Mouse (Mus musculus): ENCODE data around the gene Mzf1.
A peak's percentile ranks its signal among the peaks of the same experiment; 100 is the strongest.

Gene Mzf1

DNA sequence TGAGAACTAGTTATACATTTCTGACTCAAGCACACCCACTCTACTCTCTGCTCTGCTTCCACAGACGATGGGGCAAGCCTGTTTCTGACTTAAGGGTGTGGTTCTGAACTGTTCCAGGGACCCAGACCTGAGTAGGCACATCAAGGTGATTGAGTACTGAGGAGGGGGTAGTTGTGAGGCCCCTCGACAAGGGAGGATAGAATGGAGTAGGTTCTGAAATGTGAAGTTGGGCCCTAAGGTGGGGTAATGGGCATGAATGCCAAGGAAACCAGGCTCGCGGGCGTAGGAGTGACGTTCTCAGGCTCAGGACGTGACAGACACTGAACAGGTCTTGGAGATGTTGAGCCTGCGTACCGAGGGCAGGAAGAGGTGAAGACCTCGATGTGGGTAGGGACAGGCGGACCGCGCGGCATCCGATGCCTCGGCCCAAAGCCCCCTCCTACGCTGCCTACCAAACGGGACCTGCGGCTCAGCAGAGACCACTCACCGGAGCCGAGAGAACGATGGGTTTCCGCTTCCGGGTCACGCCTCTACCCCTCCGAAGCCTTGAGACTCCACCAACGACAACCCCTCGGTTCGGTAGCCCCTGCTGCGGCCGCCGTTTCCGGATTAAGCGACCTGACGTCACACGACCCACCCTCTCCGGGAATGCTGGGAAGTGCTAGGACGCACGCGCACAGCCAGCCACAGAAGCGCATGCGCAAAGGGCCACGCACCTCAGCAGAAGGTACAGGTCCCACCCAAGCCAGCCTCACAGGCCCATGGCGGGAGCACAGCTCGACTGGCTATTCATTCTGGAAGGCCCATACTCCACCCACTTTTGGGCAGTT lies 20.2 kb downstream of the Mzf1 start, which contains the start of gene Chmp2a:
TSS of gene Chmp2a (minus strand) at position 660 of the 830 bp plus-strand sequence.
- DNase-seq: peak; percentile 97 to 98

GRCm38 (mm10) chr7:13033451-13034147 lies 21.0 kb downstream of the Mzf1 start:
- DNase-seq: no peak

- DNase-seq: no peak
Observed at GRCm38 (mm10) chr7:13032541-13032940, 22.0 kb downstream of the Mzf1 start.

DNA sequence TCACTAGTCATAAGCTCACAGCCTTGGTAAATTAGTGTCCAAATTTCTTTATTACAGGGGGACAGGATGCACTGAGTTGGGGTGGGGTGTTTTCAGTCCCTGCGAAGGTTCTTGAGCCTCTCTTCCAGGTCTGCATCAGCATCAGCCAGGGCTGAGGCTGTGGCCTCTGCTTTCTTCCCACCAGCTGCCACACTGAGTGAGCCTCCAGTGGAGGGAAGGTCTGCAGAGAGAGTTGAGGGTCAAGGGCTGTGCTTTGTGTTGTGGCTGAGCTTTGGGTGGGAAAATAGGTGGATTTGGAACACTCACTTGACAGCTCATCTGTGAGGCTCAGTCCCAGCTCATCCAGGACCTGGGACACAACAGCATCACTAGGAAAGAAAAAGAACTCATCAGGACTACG lies 22.6 kb downstream of the Mzf1 start:
- DNase-seq: no peak

GRCm38 (mm10) chr7:13031069-13031468 lies 23.5 kb downstream of the Mzf1 start:
- no peak for DNase-seq

- no peak for DNase-seq
Observed at GRCm38 (mm10) chr7:13028986-13029385, 25.6 kb downstream of the Mzf1 start.

GRCm38 (mm10) chr7:13025511-13026112 lies 29.0 kb downstream of the Mzf1 start:
- no peak for DNase-seq

GRCm38 (mm10) chr7:13024805-13025204 lies 29.8 kb downstream of the Mzf1 start:
- peak; percentile 71 to 74 for DNase-seq

DNA sequence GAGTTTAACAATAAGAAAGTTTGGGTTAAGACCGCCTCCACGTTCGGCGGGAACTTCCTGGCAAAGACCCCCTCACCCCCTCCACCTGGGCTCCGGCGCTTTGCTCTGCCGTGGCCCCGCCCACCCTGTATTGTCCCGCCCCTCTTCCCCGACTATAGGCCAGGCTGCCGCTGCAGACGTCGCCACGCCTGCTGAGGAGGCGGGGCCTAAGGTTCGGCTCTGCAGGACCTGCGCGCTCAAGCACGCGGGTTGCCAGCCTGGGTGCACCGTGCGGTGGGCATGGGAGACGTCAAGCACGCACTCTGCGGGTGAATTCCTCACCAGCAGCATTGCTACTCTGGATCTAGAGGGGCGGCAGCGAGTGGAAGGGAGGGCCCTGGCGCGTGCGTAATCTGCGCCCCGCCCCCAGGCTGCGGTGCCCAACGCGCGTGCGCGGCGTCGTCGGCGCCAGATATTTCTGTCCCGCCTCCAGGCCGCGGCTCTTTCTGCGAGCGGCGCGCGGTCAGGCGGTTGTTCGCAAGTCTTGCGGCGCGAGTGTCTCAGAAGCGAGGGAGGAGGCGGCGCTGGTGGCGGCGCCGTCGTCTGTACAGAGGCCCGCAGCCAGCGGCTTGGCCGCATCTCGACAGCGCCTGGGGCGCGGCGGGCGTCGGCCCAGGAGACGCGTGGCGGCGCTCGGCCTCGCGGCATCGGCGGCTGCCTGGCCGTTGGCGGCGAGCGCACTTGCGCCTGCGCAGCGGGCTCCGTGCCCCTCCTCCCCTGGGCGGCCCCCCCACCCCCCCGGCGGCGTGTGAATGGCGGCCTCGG lies 30.4 kb downstream of the Mzf1 start:
- peak; percentile 83 to 89 for DNase-seq

- peak; percentile 72 to 82 for DNase-seq
Observed at GRCm38 (mm10) chr7:13022773-13023535, 31.6 kb downstream of the Mzf1 start.

DNA sequence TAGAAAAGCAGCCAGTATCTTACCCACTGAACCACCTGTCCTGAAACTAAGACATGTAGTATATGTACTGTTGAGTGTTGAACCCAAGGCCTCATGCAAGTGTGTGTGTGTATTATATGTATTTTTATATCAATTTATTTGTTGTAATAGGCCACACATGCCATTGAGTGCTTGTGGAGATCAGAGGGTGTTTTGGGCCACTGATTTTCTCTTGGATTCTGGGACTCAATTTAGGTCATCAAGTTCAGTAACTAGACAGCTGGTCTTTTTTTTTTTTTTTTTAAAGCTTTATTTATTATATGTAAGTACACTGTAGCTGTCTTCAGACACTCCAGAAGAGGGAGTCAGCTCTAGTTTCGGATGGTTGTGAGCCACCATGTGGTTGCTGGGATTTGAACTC lies 39.3 kb downstream of the Mzf1 start:
- no peak for DNase-seq

GRCm38 (mm10) chr7:13014275-13014839 lies 40.2 kb downstream of the Mzf1 start:
- DNase-seq: no peak

DNA sequence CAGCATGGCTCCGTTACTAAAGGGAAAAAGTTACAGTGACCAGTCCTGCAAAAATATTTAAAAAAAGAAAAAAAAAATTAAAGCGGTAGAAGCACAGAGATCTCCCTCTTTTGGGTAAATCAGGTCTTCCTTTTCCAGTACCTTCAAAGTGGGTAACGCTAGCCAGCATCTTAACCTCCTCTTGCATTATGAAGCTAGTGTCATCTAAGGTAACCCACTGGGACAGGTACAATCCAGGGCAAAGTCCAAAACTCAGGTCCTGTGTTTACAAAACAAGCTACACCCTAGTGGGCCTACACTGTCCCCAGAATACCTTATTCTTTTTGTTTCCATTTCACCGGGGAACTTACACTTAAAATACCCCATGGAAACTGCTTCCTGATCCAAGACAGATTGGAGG lies 40.9 kb downstream of the Mzf1 start:
- DNase-seq: no peak

DNA sequence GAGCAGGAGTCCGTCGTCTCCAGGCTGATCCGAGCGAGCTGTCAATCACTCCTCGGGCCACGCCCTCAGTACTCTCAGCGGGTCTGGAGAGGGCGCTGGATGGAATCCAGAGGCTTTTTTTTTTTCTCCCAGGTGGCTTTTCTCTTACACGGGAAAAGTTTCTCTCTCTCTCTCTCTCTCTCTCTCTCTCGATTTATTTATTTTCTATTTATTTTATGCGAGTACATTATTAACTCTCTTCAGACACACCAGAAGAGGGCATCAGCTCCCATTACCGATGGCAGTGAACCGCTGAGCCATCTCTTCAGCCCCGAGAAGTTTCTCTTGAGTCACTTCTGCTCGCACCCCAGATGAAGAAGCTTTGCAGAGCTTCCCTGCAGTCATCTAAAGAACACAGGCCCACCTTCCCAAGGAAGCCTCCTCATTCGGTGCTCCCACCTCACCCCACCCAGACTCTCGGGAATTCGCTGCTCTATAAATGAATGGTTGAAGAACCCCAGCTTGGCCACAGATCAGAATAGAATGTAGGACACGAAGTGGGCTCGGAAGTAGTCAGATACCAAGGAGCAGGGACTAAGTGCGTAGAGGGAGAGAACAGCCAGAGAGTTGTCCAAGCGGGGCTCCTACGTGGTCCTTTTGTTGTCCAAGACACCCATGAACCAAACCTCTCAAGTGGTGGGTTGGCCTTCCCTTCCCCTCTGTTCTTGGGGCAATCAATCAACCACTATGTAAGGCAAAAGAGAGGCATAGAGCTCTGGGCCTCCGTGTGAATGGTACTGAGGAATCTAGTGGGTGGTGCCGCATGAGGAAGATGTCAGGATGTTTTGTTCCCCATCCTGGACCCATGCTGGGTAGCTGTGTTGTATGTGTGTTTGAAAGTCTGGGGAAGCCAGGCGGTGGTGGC lies 44.3 kb downstream of the Mzf1 start, which contains the start of gene Zbtb45:
TSS of gene Zbtb45 (minus strand) at position 30 of the 904 bp plus-strand sequence.
- DNase-seq: no peak

DNA sequence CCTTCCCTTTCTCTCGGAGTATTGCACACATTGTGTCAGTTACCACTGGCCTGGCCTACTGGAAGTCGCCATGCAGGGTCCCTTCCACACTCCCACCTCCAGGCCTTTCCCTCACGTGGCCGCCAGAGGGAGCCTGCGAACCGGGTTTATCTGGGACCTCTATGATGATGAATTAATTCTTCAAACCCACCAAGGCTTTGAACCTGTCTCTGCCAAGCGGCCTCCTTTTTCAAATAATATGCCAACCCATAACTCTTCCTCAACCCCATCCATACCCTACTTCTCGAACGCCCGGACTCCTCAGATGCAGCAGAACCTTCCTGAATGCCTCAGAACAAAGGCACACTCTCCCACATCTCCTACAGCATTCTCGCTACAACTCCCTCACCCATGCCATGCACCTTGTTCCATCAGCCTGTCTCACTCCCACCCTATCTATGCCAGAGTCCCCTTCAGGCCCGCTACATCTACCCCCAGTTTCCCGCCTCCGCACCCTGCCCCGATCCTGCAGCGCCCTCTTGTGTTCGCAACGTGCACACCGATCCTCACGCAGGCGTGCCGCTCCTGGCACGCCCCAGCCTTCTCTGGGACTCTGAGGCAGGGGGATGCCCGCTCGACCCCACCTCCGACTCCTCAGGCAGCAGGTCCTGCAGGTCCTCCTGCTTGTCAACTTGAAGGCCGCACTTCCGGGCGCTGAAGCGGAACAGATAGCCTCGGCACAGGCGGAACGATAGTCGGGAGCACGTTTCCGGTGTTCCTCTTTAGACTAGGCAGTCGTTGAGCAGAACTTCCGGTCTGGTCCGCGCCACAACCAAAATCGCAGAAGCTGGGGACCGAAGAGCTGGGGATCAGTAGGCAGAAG lies 45.2 kb downstream of the Mzf1 start:
- peak; percentile 78 to 90 for DNase-seq

- DNase-seq: no peak
Observed at GRCm38 (mm10) chr7:13007341-13008092, 47.0 kb downstream of the Mzf1 start.

DNA sequence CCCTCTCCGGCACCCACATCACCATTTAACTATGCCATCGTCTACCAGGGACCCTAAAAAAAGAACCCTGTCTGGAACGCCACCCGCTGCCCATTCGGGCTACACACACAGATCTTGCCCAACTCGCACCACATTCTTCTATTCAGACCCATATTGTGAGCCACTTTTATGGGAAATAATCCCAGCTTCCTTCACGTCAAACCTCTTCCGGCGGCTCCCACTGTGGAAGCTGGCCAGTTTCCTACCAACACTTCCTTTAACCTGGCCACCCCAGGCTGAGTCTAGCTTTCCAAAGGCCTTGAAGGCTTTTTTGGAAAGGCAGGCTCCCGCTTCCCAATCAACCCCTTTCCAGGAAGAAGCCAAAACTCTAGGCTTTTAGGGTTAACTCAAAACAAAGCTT lies 48.0 kb downstream of the Mzf1 start:
- no peak for DNase-seq

GRCm38 (mm10) chr7:13006011-13006410 lies 48.6 kb downstream of the Mzf1 start:
- DNase-seq: no peak

- no peak for DNase-seq
Observed at GRCm38 (mm10) chr7:13003380-13003779, 51.2 kb downstream of the Mzf1 start.

All from thymus, adult 18-20 months (tissue).